Mouse (Mus musculus) T-helper 2 cell (primary cell): Measurements from ENCODE around the gene Ttc28.

ENCODE experiments used
- in situ Hi-C: fragments of 300-600 bp; cut with MboI, MseI; formaldehyde crosslinking; loops from one replicate; pipeline ENCODE4 v1.15.1; 2025; ENCODE audit warnings: high pct_unique_total_duplicates

Ttc28 gene

DNA sequence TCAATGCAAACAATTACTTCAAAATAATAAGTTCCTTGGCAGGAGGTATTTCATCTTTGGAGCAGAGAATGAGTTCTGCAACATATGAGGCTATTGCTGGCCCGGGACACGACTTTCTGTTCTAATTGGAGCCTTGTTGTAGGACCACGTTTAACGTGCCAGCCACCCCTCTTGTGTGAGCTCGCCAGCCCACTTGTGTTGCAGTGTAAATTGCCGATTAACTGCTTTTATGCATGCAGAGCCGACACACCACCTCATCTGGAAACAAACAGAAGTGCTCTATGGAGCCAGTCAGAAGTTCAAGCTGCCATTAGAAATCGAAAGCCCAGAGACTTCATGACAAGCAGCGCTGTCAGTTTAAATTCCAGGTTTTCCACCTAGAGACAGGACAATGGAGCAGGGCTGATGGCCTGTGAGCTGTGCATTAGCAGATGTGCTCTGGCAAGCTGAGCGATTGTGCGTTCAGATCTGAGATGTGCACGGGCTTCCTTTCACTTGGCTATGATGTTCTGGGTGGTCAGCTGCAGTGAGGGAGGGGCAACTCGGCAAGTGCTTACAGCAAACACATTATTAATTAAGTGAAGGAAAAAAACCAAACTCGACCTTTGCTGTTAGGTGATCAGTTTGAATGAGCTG, 167.4 kb downstream of the Ttc28 start:
- in situ Hi-C loops = no loop called here

DNA sequence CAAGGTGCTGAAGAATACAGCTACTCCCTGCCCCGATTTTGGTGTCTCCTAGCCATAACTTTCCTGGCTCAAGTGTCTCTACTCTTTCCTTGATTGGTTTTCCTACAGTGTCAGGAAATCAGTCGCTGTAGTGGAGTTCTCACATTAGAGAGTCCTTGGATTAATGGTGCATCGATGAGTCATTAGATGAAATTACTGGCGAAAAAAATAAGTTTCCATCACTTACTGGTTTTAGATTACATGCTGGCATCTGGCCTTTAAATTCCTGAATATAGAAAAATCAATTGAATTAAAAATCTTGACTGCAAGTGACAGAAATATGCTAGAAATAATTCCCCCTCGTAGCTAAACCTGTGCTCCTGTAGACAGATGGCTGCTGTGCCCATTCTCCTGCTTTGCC, 168.4 kb downstream of the Ttc28 start:
- in situ Hi-C loops = no loop called here

DNA sequence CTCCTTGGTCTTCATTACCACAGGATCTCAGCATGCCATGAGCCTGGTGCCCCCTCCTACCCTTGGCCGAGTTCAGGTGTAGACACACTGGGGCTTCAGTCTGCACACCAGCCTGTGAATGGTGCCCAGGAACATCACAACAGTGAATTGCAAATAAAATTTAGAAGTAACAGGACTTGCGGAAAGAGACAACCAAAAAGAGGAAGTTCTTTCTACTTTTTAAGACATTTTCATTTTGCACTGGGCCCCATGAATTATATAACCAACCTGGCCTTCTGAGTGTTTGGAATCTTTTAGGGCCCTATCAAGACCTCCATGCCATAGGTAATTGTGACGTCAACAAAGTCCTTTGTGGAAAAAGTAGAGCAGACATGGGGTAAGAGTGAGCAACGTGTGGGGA, 170.0 kb downstream of the Ttc28 start:
- in situ Hi-C loops = no loop called here

- in situ Hi-C loops = no loop called here
Observed at GRCm38 (mm10) chr5:111050135-111050534, 170.5 kb downstream of the Ttc28 start.

GRCm38 (mm10) chr5:111054380-111054779, 174.8 kb downstream of the Ttc28 start:
- in situ Hi-C loops = no loop called here

DNA sequence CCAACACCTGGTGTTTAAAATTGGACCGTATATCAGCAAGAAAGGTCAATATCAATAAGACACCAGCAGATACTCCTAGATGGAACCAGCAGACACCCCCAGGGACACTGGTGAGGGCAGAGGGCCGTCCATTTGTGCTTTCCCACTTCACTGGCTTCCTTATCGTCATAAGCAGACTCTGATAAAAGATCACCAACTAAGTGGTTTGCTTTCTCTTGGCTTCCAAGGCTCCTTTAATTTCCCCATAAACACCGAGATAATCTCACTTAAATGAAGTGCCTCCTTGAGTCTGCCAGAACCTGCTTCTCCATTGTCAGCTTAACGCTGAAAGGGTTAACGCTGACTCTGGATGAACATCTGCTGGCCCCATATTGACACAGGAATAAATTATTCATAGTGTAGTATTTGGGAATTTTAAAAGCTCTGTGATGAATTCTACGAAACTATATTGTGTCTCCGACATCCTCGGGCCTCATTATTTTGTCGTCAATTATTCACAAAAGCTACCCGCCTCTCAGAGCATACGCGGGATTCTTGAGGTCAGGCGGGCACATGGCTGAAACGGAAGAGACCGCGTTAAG, 175.3 kb downstream of the Ttc28 start:
- in situ Hi-C loops = no loop called here

DNA sequence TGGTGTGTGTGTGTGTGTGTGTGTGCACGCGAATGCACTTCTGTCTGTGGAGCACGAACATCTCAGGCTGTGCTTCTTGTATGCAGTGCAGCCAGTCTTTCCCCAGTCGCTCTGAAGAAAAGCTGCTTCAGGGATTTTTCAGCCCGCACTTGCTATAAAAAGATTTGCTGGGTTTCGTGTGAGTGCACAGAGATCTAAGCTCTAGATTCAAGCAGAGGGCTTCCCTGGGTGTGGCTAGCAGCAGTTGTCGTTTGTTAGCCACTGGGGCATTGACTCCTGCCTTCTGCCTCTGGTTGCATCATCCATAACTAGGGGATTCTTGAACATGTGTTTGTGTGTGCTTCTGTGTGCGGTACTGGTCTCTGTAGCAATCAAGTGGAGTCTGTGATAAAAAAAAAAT, 175.9 kb downstream of the Ttc28 start:
- in situ Hi-C loops = no loop called here

DNA sequence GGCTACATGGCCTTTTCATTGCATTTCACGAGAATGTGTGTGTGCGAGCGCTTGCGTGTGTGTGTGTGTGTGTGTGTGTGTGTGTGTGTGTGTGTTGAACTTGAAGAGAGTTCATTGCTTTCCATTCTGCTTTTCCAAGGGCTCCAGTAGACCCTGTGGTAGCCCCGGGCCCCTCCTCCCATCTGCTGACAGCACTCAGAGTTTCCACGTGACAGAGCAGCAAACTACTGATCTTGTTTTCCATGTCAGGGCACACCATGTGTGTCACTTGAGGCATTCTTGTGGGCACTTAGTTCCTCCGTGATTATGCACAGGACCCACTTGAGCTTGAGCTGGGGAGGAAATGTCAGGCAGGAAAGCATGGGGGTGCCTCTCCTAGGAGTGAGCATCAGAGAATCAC, 177.5 kb downstream of the Ttc28 start:
- in situ Hi-C loops = no loop called here

DNA sequence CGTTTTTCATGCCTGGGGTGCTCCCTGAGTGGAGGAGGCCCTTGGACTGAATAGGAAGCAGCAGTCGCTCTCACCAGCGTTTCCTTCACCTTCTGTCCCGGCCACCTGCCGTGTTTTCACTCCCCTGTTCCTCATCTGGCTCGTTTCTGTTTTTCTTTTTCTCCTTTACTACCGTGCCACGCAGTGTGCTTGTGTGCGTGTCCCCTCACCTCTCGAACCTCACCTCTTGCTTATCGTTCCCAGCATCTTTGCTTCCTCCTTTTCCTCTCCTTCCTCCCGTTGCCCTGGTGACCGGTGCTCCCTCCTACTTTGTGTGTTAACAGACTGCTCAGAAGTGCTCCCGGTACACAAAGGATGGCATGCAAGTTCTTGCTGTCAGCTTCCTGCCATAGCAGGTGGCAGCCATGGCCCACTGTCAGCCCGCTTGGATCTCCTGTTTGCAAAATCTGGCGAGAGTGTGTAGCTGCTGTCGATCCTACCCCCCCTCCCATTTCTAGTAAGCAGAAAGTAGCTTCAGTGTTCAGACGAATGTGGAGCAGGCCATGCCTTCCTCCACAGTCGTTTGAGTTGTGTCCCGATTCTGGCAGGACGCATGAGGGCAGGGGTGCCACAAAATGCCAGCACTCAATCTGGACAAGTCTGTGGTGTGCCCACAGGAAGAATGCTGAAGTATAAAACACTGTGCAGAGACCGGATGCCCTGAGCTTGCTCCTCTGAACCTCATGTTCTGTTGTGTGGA, 179.0 kb downstream of the Ttc28 start:
- in situ Hi-C loops = no loop called here

DNA sequence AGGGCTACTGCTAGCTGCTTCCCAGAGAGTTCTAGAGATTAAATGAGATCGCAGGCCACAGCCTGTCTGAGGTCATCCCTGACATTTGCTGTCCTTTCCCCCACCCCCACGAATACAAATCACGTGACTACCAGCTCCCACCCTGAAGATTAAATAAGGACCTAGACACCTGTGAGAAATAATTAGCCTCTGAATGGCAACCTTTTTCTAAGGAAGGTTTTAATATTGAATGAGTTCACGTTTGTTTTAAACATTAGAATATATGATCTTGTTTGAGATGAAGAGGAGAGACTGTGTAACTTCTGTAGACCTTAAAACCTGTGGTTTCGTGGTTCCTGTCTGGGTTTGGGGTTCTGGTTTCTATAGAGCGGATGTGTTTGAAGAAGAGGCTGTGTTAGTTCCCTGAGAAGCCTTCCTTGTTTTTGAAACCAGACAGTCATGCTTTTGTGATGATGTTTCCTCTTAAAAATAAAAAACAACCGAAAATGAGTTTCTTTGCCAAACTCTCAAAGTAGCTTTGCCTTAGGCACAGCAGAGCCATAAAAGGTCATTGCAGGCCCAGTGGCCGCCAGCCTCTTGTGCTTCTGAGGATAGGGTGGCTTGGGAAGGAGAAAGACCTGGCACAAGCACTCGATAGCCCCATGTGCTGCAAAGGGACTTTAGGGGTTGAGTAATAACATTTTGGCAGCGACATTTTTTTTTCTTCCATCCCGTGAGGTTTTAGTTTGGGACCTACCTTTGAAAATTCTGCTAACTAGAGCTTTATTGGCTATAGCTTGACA, 179.7 kb downstream of the Ttc28 start:
- in situ Hi-C loops = no loop called here

DNA sequence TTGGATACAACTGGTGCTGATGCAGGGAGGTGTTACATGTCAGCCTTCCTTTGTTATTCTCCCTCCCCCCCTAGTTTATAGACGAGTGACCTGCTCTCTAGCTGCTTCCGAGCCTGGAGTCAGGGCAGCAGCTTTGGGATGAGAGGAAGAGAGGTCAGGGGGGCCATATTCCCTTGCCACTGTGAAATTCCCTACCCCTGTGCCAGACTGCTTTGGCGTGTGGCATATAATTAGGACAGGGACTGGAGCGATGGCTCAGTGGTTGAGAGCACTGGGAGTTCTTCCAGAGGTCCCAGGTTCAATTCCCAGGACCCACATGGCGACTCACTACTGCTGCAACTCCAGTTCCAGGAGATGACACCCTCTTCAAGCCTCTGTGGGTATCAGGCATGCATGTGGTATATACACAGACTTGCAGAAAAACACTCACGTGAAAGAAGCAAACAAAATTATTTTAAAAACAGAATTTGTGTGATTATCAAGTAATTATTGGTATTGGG, 180.7 kb downstream of the Ttc28 start:
- in situ Hi-C loops = no loop called here

DNA sequence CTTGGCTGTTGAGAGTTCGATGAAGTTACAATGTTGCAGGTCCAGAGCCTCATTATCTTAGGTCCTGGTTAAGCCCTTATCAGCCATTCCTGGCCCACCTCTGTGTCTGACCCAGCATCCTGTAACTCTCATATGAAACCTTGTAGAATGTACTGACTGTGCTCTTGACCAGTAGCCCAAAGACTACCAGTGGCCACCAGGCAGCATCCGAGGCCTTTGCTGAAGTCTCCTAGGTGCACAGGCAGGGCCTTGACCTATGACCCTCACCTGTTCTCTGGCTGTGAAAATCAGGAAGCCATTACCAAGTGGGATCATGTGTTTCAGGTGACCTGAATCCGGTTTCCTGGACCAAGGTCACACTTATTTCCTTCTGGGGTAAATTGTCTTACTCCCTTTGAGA, 183.6 kb downstream of the Ttc28 start:
- in situ Hi-C loops = no loop called here

DNA sequence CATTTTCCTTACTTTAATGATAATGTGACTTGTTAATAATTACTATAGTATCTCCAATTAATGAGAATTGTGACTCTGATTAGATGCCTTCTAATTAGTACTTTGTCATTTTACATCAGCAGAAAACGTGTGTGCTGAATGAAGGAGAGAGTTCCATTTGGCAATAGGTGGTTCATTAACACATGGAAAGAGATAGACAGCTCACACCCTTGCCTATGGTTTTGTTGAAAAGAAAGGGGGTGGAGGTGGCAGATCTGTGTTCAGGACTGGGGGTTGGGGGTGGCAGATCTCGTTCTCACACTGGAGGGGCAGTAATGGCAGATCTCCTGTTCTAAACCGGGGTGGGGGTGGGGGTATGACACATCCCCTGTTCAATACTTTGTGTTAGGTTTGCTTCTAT, 184.4 kb downstream of the Ttc28 start:
- in situ Hi-C loops = no loop called here

GRCm38 (mm10) chr5:111065770-111066169, 186.2 kb downstream of the Ttc28 start:
- in situ Hi-C loops = no loop called here

- in situ Hi-C loops = no loop called here
Observed at GRCm38 (mm10) chr5:111069503-111069902, 189.9 kb downstream of the Ttc28 start.

DNA sequence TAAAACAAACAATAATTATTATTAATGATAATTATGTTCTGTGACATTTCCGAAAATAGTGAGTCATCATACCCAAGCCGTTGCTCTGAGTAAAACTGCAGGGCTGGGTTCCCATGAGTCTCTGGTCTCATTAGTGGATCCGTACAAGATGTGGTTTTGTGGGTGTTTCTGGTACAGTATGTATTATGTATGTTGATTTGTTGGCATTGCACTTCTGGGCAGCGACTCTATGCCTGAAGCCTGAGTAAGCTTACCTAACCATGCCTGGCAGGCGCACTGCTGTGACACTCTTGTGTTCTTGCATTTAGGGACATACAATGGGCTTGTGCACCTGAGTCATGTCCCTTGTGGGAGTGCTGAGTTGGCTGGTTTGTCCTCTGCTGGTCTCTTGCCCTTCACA, 190.3 kb downstream of the Ttc28 start:
- in situ Hi-C loops = no loop called here

GRCm38 (mm10) chr5:111070361-111070760, 190.8 kb downstream of the Ttc28 start:
- in situ Hi-C loops = no loop called here

- in situ Hi-C loops = no loop called here
Observed at GRCm38 (mm10) chr5:111073316-111073736, 193.7 kb downstream of the Ttc28 start.

- in situ Hi-C loops = no loop called here
Observed at GRCm38 (mm10) chr5:111074050-111074449, 194.4 kb downstream of the Ttc28 start.

- in situ Hi-C loops = no loop called here
Observed at GRCm38 (mm10) chr5:111075841-111076240, 196.2 kb downstream of the Ttc28 start.

- in situ Hi-C loops = no loop called here
Observed at GRCm38 (mm10) chr5:111077261-111077660, 197.7 kb downstream of the Ttc28 start.

DNA sequence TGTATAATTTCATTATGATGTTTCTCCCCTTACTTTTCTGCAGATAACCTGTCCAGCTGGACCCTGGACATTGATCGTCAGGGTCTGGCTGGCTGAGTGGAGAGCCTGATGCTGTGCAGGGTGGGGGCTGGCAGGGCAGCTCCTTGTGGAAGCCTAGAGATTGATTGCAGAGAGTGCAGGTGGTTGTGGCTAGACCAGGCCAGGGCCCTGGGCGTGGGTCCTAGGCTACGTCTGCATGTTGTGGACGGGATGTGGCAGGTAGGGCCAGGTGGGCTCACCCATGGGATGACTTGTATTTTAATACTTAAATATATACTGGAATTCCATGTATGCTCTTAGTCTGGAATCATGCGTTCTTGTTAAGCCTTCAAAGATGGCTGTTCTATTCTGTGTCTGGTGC, 201.0 kb downstream of the Ttc28 start:
- in situ Hi-C loops = no loop called here
